Mouse (Mus musculus) ES-E14 (cell line): ENCODE data around the gene 1700034J05Rik.

Experiments
- CHD2 ChIP-seq: IDR thresholded peaks from 2 replicates; pipeline ENCODE4 v1.6.1; 2014; ENCODE audit warnings: mild to moderate bottlenecking, low read depth, low read length, inconsistent platforms
- HCFC1 ChIP-seq: IDR thresholded peaks from 2 replicates; pipeline ENCODE4 v1.6.1; 2012; ENCODE audit warnings: low read length, inconsistent platforms, borderline replicate concordance; ENCODE audit not compliant: insufficient read depth
- ZC3H11A ChIP-seq: IDR thresholded peaks from 2 replicates; pipeline ENCODE4 v1.6.1; 2012; ENCODE audit warnings: low read depth, mild to moderate bottlenecking, inconsistent platforms, low read length, borderline replicate concordance
- ZNF384 ChIP-seq: IDR thresholded peaks from 2 replicates; pipeline ENCODE4 v1.6.1; 2012; ENCODE audit warnings: low read depth, low read length, inconsistent platforms

- no peak for TF ChIP-seq ZNF384
- TF ChIP-seq ZC3H11A: no peak
- no peak for TF ChIP-seq HCFC1
- TF ChIP-seq CHD2: no peak
These were observed 45.1 kb upstream of the 1700034J05Rik start for GRCm38 (mm10) chr6:146999302-146999701.
